Mouse (Mus musculus) kidney, postnatal 0 days (tissue): ENCODE results near the gene Tle4. TPM values are rescaled to one million over a fixed set of nuclear protein-coding genes. Genes with fewer than 3 reads are reported as not detected.

Experiments
- ATAC-seq: fragments of 200-750 bp; cut with Nextera tagmentation; replicated peaks from 2 replicates; pipeline ENCODE4 v1.8.0; 2017; ENCODE audit warnings: low read depth, moderate number of reproducible peaks, moderate TSS enrichment, moderate library complexity; ENCODE audit not compliant: low FRiP score
- DNase-seq: peaks from one replicate; pipeline ENCODE4 v3.0.0-alpha.2; 2016; ENCODE audit warnings: low spot score
- H3K27ac ChIP-seq: fragments of 300-500 bp; sonication (generic); 2 replicates; pipeline ENCODE4 v1.5.1; 2014; ENCODE audit warnings: mild to moderate bottlenecking
- H3K27me3 ChIP-seq: fragments of 300-500 bp; sonication (generic); 2 replicates; pipeline ENCODE4 v1.6.1; 2014; ENCODE audit warnings: low read length, mixed read lengths; ENCODE audit not compliant: insufficient read depth
- H3K36me3 ChIP-seq: fragments of 300-500 bp; sonication (generic); 2 replicates; pipeline ENCODE4 v1.6.1; 2014; ENCODE audit warnings: low read length, mixed read lengths; ENCODE audit not compliant: insufficient read depth
- H3K4me1 ChIP-seq: fragments of 300-500 bp; sonication (generic); replicated peaks from 2 replicates; pipeline ENCODE4 v1.6.1; 2014; ENCODE audit warnings: antibody characterized with exemption, low read length, mixed read lengths; ENCODE audit not compliant: insufficient read depth
- H3K4me2 ChIP-seq: fragments of 300-500 bp; sonication (generic); 2 replicates; pipeline ENCODE4 v1.6.1; 2014; ENCODE audit warnings: mild to moderate bottlenecking, low read length, moderate library complexity, mixed read lengths
- H3K4me3 ChIP-seq: fragments of 300-500 bp; sonication (generic); replicated peaks from 2 replicates; pipeline ENCODE4 v1.5.1; 2014; ENCODE audit warnings: low read depth, low read length
- H3K9ac ChIP-seq: fragments of 300-500 bp; sonication (generic); 2 replicates; pipeline ENCODE4 v1.6.1; 2014; ENCODE audit warnings: low read depth, low read length
- H3K9me3 ChIP-seq: fragments of 300-500 bp; sonication (generic); replicated peaks from 2 replicates; pipeline ENCODE4 v1.6.1; 2016; ENCODE audit warnings: low read length, inconsistent platforms, mixed read lengths
- CTCF ChIP-seq: IDR thresholded peaks from 2 replicates; pipeline ENCODE4 v1.5.1; 2016; ENCODE audit warnings: antibody characterized with exemption, low read depth, mild to moderate bottlenecking, moderate library complexity
- WGBS: fragments of 180-500 bp; shearing (Covaris S2); extraction: QIAGEN DNeasy Blood & Tissue Kit; methylation state at CpG from one replicate; pipeline ENCODE4 v1.1.7; 2014; 5-methylcytosine and 5-hydroxymethylcytosine counted together
- polyA plus RNA-seq: library from polyadenylated mRNA; unstranded; fragments of >200 nt; fragmentation: Nextera tagmentation; extraction: Ambion mirVana; gene quantifications from 2 replicates; pipeline ENCODE4 v1.2.1, GENCODE M21; 2015

Tle4 gene
- polyA plus RNA-seq, 1 experiment from 2014 or later: 12.8 TPM

DNA sequence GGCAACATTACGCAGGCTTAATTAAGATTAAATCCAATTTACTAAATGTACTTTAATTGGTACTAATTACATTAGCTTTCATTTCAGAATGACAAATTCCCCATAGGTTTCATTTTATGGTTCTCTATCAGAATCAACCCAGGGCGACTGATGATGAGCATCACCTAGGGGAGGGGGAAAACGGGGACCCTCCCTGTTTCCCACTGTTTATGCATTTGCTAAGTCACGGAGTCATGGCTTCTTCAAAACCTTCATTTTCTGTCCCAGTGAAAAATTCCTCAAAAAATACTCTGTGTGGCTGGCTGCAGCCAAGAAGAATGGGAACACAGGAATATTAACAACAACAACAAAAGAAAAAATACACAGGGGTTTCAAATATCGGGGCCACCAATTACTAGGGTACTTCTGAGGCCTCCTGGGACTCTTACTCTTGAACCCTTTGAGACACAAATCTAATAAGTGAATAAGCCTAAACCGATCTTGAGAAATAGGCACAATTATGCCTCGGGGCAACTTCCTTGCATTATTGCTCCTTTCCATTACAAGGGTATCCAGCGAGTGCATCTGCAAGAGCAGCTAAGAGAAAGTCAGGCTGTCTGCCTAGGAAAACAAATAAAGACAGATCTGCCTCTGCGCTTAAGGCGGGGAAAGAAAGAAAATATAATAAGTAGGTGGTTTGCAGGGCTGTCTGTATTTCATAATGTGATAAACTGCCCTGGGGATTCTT is 5.9 kb downstream of the Tle4 start:
- ATAC-seq: no peak
- peaks cover 17% of the 10 kb centered on the region for H3K4me1 ChIP-seq
- H3K4me3 ChIP-seq: no peak overlapping the region
- 74% methylated on average over 10 of the region's 10 CpGs for WGBS
- no peak overlapping the region for H3K27ac ChIP-seq
- no peak for TF ChIP-seq CTCF
- no peak overlapping the region for H3K9ac ChIP-seq
- H3K36me3 ChIP-seq: no peaks in the 10 kb centered on the region
- H3K9me3 ChIP-seq: no peaks in the 10 kb centered on the region
- DNase-seq: no peak
- no peak overlapping the region for H3K4me2 ChIP-seq
- no peaks in the 10 kb centered on the region for H3K27me3 ChIP-seq

DNA sequence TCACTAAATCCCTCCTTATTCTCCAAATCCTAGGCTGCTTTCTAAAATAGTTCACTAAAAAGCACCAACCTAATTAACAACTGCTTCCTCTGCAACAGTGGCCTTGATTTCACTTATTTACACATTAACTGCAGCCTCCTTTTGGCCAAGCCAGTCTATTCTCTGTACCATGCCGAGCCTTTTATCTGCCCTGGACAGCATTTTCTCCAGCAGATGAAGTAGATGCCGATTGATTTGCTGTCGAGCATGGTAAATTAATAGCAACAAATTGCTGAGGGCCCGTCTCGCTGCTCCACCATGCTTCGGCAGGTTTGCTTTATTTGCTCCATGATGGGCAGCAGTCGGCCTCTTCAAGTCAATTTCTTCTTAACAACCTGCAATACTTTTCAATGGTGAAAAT is 7.7 kb downstream of the Tle4 start:
- Histone ChIP-seq H3K27me3 (no peaks in the 10 kb centered on the region), H3K36me3 (no peaks in the 10 kb centered on the region), H3K9me3 (no peaks in the 10 kb centered on the region), H3K4me2 (no peak overlapping the region), H3K4me1 (peaks cover 17% of the 10 kb centered on the region), H3K27ac (no peak overlapping the region), H3K4me3 (no peak overlapping the region), H3K9ac (no peak overlapping the region)
- WGBS: 59% methylated on average over 7 of the region's 7 CpGs
- no peak for TF ChIP-seq CTCF
- ATAC-seq (no peak), DNase-seq (no peak)

DNA sequence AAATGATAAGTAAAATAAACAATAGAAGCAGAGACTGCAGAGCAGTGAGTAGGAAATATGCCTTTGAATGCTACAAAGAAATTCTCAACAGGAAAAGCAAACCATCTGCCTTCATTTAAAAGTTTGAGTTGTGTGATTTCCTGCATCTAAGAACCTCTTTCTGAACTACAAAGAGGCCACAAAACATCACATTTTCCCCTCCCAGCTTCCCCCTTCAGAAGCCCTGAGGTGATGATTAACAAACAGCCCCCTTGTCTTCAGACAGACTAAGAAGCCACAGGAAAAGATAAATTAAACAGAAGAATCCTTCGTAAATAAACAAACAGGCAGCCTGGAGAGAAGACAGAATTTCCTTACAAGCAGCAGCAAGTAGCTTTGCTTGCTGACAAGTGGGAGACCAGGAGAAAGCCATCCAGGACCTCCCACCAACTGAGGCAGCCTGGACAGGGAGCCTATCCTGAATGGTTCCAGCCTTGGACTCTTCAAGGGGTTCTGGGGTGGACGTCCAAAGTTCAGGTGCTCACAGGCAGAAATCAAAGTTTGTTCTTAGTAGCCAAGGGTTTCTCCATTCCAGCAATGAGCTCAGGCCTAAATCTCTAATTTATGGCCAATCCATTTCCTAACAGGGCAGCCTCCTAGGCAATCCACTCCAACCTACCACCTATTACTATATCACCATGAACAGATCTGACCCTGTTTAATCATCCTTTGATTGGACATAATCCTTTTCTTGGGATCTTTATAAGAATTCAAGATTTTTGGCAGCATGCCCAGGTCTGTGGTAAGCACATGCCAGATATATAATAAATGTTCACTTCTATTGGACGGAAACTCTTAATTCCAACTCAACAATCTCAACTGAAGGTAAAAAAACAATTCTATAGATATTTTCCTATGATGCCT is 9.4 kb downstream of the Tle4 start:
- no peak; the same call in 1 of the 2 replicates for ATAC-seq
- TF ChIP-seq CTCF: no peak

DNA sequence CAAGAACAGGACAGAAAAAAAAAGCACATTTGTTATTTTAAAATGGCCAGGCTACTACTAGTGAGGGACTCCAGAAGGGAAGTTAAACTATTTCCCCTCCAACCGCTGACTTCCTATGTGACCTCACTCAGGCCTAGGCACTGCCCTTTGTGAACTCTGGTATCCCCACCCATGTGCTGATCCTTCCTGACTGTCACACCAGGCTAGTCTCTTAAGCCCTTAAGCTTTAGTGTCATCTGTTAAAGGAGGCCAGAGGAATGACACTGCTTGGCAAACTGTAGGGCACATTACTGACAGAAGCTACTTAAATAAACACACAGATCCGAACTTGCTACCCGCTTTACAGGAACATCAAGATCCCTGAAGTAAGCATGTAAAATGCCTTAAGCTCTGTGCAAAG is 11.7 kb downstream of the Tle4 start:
- Histone ChIP-seq H3K36me3 (no peaks in the 10 kb centered on the region), H3K9ac (no peak overlapping the region)
- no peak for DNase-seq

More for the DNA sequence above, 9.4 kb downstream of the Tle4 start:
- H3K4me2 ChIP-seq: no peak overlapping the region
- 21% methylated on average over 3 of the region's 3 CpGs for WGBS
- H3K9ac ChIP-seq: no peak overlapping the region
- no peaks in the 10 kb centered on the region for H3K27me3 ChIP-seq
- peaks cover 17% of the 10 kb centered on the region for H3K4me1 ChIP-seq
- peak overlapping the region; percentile 15; the same call in 1 of the 2 replicates for H3K27ac ChIP-seq
- DNase-seq: peak; percentile 76
- H3K4me3 ChIP-seq: no peak overlapping the region
- no peaks in the 10 kb centered on the region for H3K36me3 ChIP-seq
- no peaks in the 10 kb centered on the region for H3K9me3 ChIP-seq

DNA sequence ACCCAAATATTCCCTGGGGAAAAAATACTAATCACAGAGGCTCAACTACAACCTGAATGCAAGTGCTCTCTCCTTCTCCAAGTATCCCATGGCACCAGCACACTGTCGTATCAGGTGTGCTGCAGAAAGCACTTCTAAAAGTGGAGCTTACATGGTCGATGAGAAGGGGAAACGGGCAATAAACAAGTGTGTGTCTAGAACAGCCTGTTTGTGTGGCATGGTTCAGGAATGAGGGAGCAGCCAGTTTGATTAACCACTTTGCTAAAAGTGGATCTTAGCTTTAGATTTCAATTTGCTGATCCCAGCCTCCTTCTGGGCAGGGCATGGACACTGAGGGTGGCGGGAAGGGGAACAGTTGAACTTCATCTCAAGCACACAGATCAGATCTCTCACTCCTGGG is 12.1 kb downstream of the Tle4 start:
- Histone ChIP-seq H3K36me3 (no peaks in the 10 kb centered on the region), H3K27me3 (no peaks in the 10 kb centered on the region), H3K27ac (no peak overlapping the region), H3K4me2 (no peak overlapping the region), H3K9me3 (no peaks in the 10 kb centered on the region), H3K4me1 (peaks cover 17% of the 10 kb centered on the region), H3K4me3 (no peak overlapping the region), H3K9ac (no peak overlapping the region)
- no peak for TF ChIP-seq CTCF
- 76% methylated on average over 4 of the region's 4 CpGs for WGBS
- no peak for ATAC-seq
- no peak for DNase-seq

More for the DNA sequence above, 11.7 kb downstream of the Tle4 start:
- no peak for TF ChIP-seq CTCF
- no peak for ATAC-seq
- H3K4me3 ChIP-seq: no peak overlapping the region
- no peaks in the 10 kb centered on the region for H3K9me3 ChIP-seq
- 69% methylated on average over 3 of the region's 3 CpGs for WGBS
- no peak overlapping the region for H3K4me2 ChIP-seq
- H3K27me3 ChIP-seq: no peaks in the 10 kb centered on the region
- H3K27ac ChIP-seq: no peak overlapping the region
- H3K4me1 ChIP-seq: peaks cover 17% of the 10 kb centered on the region

DNA sequence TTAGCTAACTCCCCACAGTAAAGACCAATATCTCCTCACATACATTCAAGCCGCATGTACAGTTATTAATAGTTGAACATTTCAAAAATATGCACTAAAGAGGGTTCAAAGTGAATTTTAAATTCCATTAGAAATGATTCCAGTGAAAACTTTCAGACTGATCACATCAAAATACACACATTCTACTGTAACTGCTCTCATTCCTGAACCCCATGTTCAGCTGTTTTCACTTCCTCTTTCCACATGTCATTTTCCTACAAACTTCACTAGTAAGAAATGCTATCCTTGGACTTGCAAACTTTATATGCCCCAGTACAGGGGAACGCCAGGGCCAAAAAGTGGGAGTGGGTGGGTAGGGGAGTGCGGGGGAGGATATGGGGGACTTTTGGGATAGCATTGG is 12.6 kb downstream of the Tle4 start:
- 86% methylated on average over 3 of the region's 3 CpGs for WGBS

More for the DNA sequence above, 12.6 kb downstream of the Tle4 start:
- no peaks in the 10 kb centered on the region for H3K27me3 ChIP-seq
- H3K27ac ChIP-seq: no peak overlapping the region
- no peaks in the 10 kb centered on the region for H3K9me3 ChIP-seq
- H3K4me3 ChIP-seq: no peak overlapping the region
- no peaks in the 10 kb centered on the region for H3K36me3 ChIP-seq
- no peak overlapping the region for H3K4me2 ChIP-seq
- H3K9ac ChIP-seq: no peak overlapping the region
- TF ChIP-seq CTCF: no peak
- DNase-seq (no peak), ATAC-seq (no peak)
- peaks cover 17% of the 10 kb centered on the region for H3K4me1 ChIP-seq
